Mouse (Mus musculus) telencephalon, adult 2 months (tissue): ENCODE results near the gene Ldlrad1.

Source experiments
- DNase-seq: peaks from one replicate; pipeline ENCODE4 v3.0.0-alpha.2; 2011; ENCODE audit warnings: low read depth, low spot score

Gene Ldlrad1

GRCm38 (mm10) chr4:107208880-107209279 lies at the start of gene Ldlrad1:
TSS of gene Ldlrad1 (plus strand) at chr4:107209180.
- no peak for DNase-seq

DNA sequence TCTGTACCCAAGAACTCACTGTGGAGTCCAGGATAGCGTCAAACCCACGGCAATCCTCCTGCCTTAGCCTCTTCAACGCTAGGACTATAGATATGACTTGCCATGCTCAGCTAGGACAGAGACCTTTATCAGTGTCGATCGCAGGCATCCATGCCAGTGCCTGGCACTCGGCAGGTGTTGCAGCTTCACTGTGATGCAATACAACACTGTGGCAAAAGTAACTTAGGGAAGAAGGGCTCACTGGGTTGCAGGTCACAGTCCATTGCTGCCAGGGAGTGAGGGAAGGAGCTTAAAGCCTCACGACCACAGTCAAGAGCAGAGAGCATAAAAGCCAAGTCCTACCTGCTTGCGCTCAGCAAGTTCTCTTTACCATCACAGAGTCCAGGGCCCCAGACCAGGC lies 48.8 kb upstream of the Ldlrad1 start:
- no peak for DNase-seq

DNA sequence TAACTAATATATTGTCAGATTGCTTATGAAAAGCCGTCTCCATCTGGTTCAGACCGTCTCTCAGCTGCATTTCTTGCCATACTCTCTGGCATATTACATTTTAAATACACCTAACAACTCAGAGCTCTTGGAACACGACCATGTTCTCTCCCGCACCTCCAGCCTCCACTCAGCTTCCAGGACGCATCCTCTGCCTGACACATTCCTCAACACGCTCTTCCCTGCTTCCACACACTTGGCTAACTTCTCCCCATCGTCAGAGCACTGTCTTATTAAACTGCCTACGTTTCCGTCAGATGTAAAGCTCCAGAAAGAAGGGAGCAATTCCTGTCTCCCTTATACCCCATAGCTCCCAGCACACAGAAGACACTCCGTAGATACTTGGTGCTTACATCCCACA lies 45.6 kb upstream of the Ldlrad1 start:
- DNase-seq: peak; percentile 86

- DNase-seq: peak; percentile 82
Observed at GRCm38 (mm10) chr4:107163756-107164587, 45.0 kb upstream of the Ldlrad1 start.

- DNase-seq: no peak
Observed at GRCm38 (mm10) chr4:107166700-107167099, 42.3 kb upstream of the Ldlrad1 start.

DNA sequence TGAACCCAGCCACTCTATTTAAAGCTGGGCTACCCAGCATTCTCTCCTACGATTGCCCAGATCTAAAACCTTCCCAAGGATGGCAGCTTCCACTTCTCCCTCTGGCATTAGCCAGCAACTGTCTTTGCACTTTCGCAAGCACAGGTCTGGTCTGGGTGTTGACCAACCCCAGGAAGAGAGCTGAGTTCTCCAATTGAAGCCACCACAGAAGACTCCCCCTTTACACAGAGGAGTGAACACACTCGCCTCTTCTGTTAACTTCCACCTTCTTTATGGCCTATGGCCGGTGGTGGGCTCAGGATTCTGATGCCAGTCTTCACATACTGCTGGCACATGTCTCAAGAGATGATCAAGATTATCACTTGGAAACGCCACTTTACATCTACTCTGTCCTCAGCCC lies 41.2 kb upstream of the Ldlrad1 start:
- DNase-seq: no peak

DNA sequence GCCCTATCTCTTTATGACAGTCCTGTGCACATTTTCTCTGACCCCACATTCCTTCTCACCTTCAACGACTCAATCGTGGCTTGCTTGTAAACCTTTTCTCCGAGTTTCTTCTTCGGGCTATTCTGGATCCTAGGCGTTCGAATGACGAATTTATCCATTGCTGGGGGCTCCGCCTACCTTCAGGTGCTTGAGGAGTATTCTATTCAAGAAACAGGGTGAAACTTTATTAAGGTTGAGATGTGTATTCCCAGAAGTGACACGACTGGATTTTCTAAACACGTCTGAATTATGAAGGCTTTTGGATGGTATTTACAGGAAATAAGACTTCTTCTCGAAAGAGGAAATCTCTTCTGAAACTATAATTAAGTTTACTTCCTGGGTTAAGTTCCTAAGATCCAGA lies 31.5 kb upstream of the Ldlrad1 start:
- DNase-seq: no peak

GRCm38 (mm10) chr4:107178182-107178829 lies 30.7 kb upstream of the Ldlrad1 start, which contains the start of gene Tmem59:
TSS of gene Tmem59 (plus strand) at chr4:107178399.
- peak; percentile 91 for DNase-seq

DNA sequence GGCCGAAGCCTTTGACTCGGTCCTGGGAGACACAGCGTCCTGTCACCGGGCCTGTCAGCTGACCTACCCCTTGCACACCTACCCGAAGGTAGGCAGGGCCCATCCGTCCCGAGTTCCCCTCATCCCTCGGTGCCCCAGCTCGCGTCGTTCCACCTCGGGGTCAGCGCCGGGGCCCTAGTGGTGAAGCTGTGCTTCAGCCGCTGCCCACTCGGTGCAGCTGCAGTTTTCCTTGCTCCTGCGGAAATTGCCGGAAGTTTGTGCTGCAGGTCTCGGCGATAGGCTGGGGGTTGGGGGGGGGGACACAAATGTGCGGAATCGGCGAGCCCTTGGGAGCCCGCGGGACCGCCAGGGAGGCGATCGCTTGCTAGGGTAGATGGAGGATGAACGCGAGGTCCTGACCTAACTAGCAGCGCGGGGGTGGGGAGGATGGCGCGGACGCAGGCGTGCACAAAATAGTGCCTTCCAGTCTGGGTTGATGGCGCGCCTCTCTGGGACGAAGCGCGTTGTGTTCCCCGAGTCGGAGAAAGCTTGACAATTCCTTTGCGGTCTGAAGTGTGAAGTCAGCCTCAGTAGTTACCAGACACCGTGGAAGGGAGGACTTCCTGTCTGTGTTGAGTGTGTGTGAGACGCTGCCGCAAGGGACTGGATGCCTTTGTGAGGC lies 30.0 kb upstream of the Ldlrad1 start, which contains the start of gene Tceanc2:
Gene Tceanc2 (minus strand): TSS at position 287 of the 661 bp plus-strand sequence.
- DNase-seq: no peak

GRCm38 (mm10) chr4:107179561-107179960 lies 29.4 kb upstream of the Ldlrad1 start:
- DNase-seq: no peak

DNA sequence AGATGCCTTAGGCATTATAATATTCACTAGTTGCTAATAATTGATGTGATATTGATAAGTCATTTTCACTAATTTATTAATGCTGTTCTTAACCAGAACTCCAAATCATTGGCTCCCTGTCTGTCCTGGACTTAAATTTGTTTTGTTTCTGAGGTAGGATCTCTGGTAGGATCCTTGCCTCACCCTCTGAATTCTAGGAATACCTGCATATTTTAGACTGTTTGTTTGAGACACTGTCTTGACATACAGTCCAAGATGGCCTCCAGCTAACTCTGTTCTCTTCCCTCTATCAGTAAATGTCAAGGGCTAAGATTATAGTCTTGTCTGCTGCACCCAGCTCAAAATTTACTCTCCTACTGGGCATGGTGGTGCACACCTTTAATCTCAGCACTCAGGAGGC lies 28.2 kb upstream of the Ldlrad1 start:
- DNase-seq: no peak

- DNase-seq: no peak
Observed at GRCm38 (mm10) chr4:107181866-107182265, 27.1 kb upstream of the Ldlrad1 start.

- DNase-seq: no peak
Observed at GRCm38 (mm10) chr4:107182796-107183195, 26.2 kb upstream of the Ldlrad1 start.

DNA sequence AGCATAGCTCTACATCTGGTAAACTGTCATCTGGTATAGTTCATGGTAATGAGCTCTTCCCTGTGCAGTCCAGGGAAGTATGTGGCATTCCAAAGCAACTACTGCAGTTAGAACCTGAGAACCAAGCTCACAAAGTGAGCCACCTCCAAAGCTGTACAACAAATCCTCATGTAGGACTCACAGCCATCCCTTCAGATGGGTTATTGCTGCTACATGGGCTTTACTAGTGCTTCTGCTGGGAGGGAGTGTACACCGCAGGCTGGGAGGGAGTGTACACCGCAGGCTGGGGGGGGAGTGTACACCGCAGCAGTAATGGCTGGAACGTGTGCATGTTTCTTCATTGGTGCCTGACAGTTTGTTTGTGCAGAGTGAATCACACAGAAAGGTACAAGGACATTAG lies 25.8 kb upstream of the Ldlrad1 start:
- DNase-seq: no peak

DNA sequence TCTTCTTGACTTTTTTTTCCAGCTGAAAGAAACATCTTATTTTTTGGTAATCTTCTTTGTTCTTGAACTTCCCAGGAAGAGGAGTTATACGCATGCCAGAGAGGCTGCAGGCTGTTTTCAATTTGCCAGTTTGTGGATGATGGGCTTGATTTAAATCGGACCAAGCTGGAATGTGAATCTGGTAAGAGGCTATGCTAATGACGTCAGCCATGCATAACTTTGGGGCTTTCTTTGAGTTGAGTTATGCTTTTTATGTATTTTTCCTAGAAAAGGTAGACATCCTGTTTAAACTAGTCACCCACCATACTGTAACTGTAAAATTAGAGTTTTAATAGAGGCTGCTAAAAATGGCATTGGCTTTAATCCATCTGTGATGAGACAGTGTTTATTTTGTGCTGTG lies 23.3 kb upstream of the Ldlrad1 start:
- no peak for DNase-seq

- DNase-seq: no peak
Observed at GRCm38 (mm10) chr4:107193841-107194240, 15.1 kb upstream of the Ldlrad1 start.

DNA sequence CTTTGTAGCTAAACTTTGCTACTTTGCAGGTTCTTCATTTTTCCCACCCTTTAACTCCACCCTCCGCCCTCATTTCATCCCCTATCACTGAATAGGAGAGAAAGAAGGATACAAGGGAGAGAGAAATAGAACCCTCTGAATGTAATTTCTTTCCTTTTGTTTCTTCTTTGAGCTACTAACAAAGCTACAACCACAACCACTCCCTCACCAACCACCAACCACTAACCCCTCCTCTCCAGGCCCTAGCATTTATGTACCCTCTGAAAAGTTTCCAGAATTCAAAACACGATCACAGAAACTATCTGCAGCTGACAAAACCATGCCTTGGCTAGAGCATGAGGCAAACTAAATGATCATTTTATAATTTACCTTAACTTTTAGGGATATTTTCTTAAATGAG lies 12.5 kb upstream of the Ldlrad1 start:
- no peak for DNase-seq

DNA sequence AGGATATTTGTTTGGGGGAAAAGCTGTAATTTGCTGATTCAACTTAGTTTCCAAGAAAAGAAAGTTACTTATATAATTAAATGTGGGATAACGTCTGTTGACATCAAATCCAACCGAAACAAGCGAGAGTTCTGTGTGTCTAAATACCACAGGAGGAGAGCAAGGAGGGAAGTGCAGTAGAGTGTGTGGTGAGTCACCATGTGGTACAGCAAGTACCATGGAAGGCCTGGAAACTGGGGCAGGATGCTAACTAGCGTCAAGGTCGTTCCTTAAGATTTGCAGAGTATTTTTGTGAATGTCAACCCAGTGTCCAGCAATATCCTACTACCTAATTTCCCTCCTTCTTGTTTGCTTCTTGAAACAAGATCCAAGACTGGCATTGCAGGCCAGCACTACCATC lies 10.9 kb upstream of the Ldlrad1 start:
- DNase-seq: no peak

DNA sequence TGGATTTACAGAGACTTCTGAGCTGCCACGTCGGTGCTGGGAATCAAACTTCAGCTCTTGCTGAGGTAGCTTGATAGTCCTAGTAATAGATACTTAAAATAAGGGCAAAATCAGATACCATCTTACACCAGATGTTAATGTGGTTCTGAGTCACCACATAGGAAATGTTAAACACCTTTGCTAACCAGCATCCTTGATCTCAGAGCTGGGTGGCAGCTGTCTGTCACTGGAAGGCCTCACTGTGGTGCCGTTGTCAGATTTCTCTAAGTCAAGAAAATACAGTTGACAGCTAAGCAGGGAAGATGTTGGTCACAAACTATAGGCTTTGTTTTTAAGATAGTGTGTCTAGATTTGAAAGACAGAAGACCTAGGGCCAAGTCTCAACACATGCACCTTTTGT lies 7.2 kb upstream of the Ldlrad1 start:
- DNase-seq: no peak

DNA sequence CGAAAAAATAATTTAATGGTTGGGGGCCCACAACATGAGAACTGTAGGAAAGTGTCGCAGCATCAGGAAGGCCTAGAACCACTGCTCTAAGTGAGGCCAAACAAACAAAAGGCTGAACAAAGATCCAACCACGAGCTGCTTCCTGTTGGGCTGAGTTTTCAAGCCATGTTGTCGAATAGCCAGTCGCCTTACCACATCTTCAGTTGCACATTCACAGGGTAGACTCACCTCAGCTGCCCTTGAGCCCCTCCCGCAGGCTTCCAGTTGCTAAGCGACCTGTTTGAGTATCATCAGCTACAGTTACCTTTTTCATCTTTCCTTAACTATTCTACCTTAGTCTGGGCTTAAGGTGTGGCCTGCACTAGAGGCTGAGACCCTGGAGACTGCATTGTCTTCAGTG lies 6.0 kb upstream of the Ldlrad1 start:
- DNase-seq: no peak

DNA sequence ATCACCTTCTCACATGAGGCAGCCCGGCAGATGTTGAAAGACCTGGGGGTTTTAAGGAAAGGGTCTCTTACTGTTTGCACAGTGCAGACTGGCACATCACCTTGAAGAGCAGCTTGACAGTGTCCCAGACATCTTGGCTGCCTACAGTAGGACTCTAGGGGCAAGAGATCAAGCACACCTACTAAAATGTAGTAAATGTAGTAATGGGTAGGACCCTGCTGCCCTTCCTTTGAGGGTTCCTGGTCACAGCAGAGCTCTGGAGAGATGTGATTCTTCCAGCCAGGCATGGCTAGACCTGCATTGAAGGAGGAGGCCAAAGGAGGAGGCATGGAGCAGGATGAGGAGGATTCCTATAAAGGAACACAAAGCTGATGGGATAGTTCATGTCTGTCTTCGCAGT lies 2.0 kb upstream of the Ldlrad1 start:
- DNase-seq: no peak

DNA sequence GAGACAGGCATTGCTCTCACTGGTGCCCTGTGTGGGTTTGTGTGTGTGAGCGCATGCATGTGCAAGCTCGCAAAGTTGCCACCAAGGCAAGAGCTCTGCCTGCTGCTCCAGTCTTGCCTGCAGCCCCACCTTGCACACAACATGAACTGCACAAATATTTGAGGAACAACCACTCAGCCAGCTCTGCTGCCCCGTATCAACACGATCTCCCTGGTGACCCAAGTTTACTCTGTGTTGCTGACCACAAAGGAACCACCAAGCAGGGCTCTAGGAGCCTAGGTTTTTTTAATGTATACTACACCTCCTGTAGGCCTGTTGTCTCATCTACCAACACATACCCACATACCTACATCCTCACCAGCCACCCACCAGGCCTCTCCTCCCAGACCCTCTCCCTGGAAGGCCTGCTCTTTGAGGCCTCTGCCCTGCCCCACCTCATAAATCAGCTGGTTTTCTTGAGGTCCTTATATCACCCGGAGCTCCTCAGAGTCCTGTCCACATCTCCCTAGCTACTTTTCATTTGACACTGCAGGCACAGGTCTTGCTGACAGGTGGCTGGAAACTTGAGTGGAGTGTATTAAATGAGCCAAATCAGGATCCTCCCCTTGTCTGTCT lies 1.6 kb downstream of the Ldlrad1 start:
- DNase-seq: no peak
